Mouse (Mus musculus) neural tube, embryonic 12.5 days (tissue): Measurements from ENCODE around the gene Nfam1. TPM values are rescaled to one million over a fixed set of nuclear protein-coding genes. Genes with fewer than 3 reads are reported as not detected.

ENCODE experiments used
- ATAC-seq: fragments of 200-750 bp; cut with Nextera tagmentation; 2 replicates; pipeline ENCODE4 v1.8.0; 2017; ENCODE audit warnings: low read depth, mild to moderate bottlenecking, moderate TSS enrichment, moderate library complexity; ENCODE audit not compliant: low FRiP score
- H3K27ac ChIP-seq: fragments of 300-500 bp; sonication (generic); 2 replicates; pipeline ENCODE4 v1.5.1; 2016
- H3K27me3 ChIP-seq: fragments of 300-500 bp; sonication (generic); replicated peaks from 2 replicates; pipeline ENCODE4 v1.6.1; 2016; ENCODE audit warnings: mild to moderate bottlenecking
- H3K36me3 ChIP-seq: fragments of 300-500 bp; sonication (generic); 2 replicates; pipeline ENCODE4 v1.6.1; 2016; ENCODE audit warnings: mild to moderate bottlenecking
- H3K4me1 ChIP-seq: fragments of 300-500 bp; sonication (generic); 2 replicates; pipeline ENCODE4 v1.6.1; 2016
- H3K4me2 ChIP-seq: fragments of 300-500 bp; sonication (generic); replicated peaks from 2 replicates; pipeline ENCODE4 v1.6.1; 2016; ENCODE audit warnings: mild to moderate bottlenecking
- H3K4me3 ChIP-seq: fragments of 300-500 bp; sonication (generic); 2 replicates; pipeline ENCODE4 v1.5.1; 2016
- H3K9ac ChIP-seq: fragments of 300-500 bp; sonication (generic); 2 replicates; pipeline ENCODE4 v1.6.1; 2016; ENCODE audit warnings: mild to moderate bottlenecking
- H3K9me3 ChIP-seq: fragments of 300-500 bp; sonication (generic); 2 replicates; pipeline ENCODE4 v1.6.1; 2016; ENCODE audit warnings: mild to moderate bottlenecking
- WGBS: fragments of 180-500 bp; shearing (Covaris S2); methylation state at CpG from one replicate; pipeline ENCODE4 v1.1.7; 2016; 5-methylcytosine and 5-hydroxymethylcytosine counted together
- polyA plus RNA-seq: library from polyadenylated mRNA; unstranded; fragments of >200 nt; fragmentation: Nextera tagmentation; extraction: Ambion mirVana; gene quantifications from 2 replicates; pipeline ENCODE4 v1.2.1, GENCODE M21; 2016

The Nfam1 gene
- polyA plus RNA-seq, 1 experiment from 2014 or later: 2.4 TPM

GRCm38 (mm10) chr15:83008761-83009423 lies 24.2 kb downstream of the Nfam1 start:
- H3K27ac ChIP-seq: no peak overlapping the region
- no peak overlapping the region for H3K9ac ChIP-seq
- ATAC-seq: no peak
- no peak overlapping the region for H3K4me3 ChIP-seq
- WGBS: 74% methylated on average over 13 of the region's 13 CpGs
- H3K9me3 ChIP-seq: no peaks in the 10 kb centered on the region
- peaks cover 46% of the 10 kb centered on the region for H3K27me3 ChIP-seq
- no peak overlapping the region for H3K4me2 ChIP-seq
- H3K4me1 ChIP-seq: peaks cover 31% of the 10 kb centered on the region
- H3K36me3 ChIP-seq: no peaks in the 10 kb centered on the region

- WGBS: 52% methylated on average over 15 of the region's 15 CpGs
- peaks cover 32% of the 10 kb centered on the region for H3K27me3 ChIP-seq
- ATAC-seq: no peak
Observed at GRCm38 (mm10) chr15:83007346-83007920, 25.7 kb downstream of the Nfam1 start.

GRCm38 (mm10) chr15:83002665-83003548 lies 30.2 kb downstream of the Nfam1 start:
- peak; percentile 81 for ATAC-seq
- Histone ChIP-seq H3K9me3 (no peaks in the 10 kb centered on the region), H3K4me1 (peaks cover 18% of the 10 kb centered on the region), H3K36me3 (no peaks in the 10 kb centered on the region), H3K9ac (no peak overlapping the region), H3K4me3 (no peak overlapping the region), H3K27ac (no peak overlapping the region), H3K4me2 (no peak overlapping the region), H3K27me3 (peaks cover 25% of the 10 kb centered on the region)
- 41% methylated on average over 12 of the region's 12 CpGs for WGBS

More at GRCm38 (mm10) chr15:83007346-83007920, 25.7 kb downstream of the Nfam1 start:
- no peaks in the 10 kb centered on the region for H3K36me3 ChIP-seq
- H3K9ac ChIP-seq: no peak overlapping the region
- H3K4me2 ChIP-seq: no peak overlapping the region
- H3K27ac ChIP-seq: no peak overlapping the region
- no peak overlapping the region for H3K4me3 ChIP-seq
- peaks cover 33% of the 10 kb centered on the region for H3K4me1 ChIP-seq
- H3K9me3 ChIP-seq: no peaks in the 10 kb centered on the region

- Histone ChIP-seq H3K4me2 (no peak overlapping the region), H3K27ac (no peak overlapping the region), H3K4me1 (peaks cover 23% of the 10 kb centered on the region), H3K27me3 (peaks cover 30% of the 10 kb centered on the region), H3K9me3 (no peaks in the 10 kb centered on the region), H3K4me3 (no peak overlapping the region), H3K9ac (no peak overlapping the region), H3K36me3 (no peaks in the 10 kb centered on the region)
- no peak for ATAC-seq
- 85% methylated on average over 6 of the region's 6 CpGs for WGBS
Observed at GRCm38 (mm10) chr15:82998811-82999221, 34.3 kb downstream of the Nfam1 start.

- no peaks in the 10 kb centered on the region for H3K9me3 ChIP-seq
- no peak overlapping the region for H3K27ac ChIP-seq
- H3K36me3 ChIP-seq: no peaks in the 10 kb centered on the region
- H3K4me1 ChIP-seq: peaks cover 19% of the 10 kb centered on the region; the same call in 1 of the 2 replicates
- no peak overlapping the region for H3K4me2 ChIP-seq
- H3K4me3 ChIP-seq: no peak overlapping the region
- H3K9ac ChIP-seq: no peak overlapping the region
- ATAC-seq: no peak
- peaks cover 32% of the 10 kb centered on the region for H3K27me3 ChIP-seq
Observed at GRCm38 (mm10) chr15:82996431-82996830, 36.7 kb downstream of the Nfam1 start.

GRCm38 (mm10) chr15:82995239-82995638 lies 37.9 kb downstream of the Nfam1 start:
- H3K27me3 ChIP-seq: peaks cover 32% of the 10 kb centered on the region
- no peak overlapping the region for H3K4me3 ChIP-seq
- no peak for ATAC-seq
- H3K4me2 ChIP-seq: no peak overlapping the region
- no peaks in the 10 kb centered on the region for H3K9me3 ChIP-seq
- WGBS: 60% methylated on average over 7 of the region's 7 CpGs
- peaks cover 20% of the 10 kb centered on the region; the same call in 1 of the 2 replicates for H3K4me1 ChIP-seq
- H3K9ac ChIP-seq: no peak overlapping the region
- H3K36me3 ChIP-seq: no peaks in the 10 kb centered on the region
- no peak overlapping the region for H3K27ac ChIP-seq

GRCm38 (mm10) chr15:82992911-82993310 lies 40.2 kb downstream of the Nfam1 start:
- H3K27ac ChIP-seq: no peak overlapping the region
- no peaks in the 10 kb centered on the region for H3K9me3 ChIP-seq
- H3K4me2 ChIP-seq: no peak overlapping the region
- H3K4me3 ChIP-seq: no peak overlapping the region
- no peaks in the 10 kb centered on the region for H3K36me3 ChIP-seq
- no peak for ATAC-seq
- H3K9ac ChIP-seq: no peak overlapping the region
- 45% methylated on average over 9 of the region's 9 CpGs for WGBS
- peaks cover 24% of the 10 kb centered on the region for H3K27me3 ChIP-seq
- H3K4me1 ChIP-seq: peaks cover 38% of the 10 kb centered on the region

- no peak overlapping the region for H3K4me2 ChIP-seq
- H3K36me3 ChIP-seq: no peaks in the 10 kb centered on the region
- ATAC-seq: no peak
- 65% methylated on average over 13 of the region's 13 CpGs for WGBS
- peaks cover 42% of the 10 kb centered on the region for H3K4me1 ChIP-seq
- H3K9me3 ChIP-seq: no peaks in the 10 kb centered on the region
- H3K9ac ChIP-seq: no peak overlapping the region
- H3K4me3 ChIP-seq: no peak overlapping the region
- H3K27ac ChIP-seq: no peak overlapping the region
- H3K27me3 ChIP-seq: peaks cover 25% of the 10 kb centered on the region
Observed at GRCm38 (mm10) chr15:82992079-82992783, 40.9 kb downstream of the Nfam1 start.

GRCm38 (mm10) chr15:82989190-82989704 lies 43.9 kb downstream of the Nfam1 start:
- peaks cover 53% of the 10 kb centered on the region for H3K4me1 ChIP-seq
- H3K27me3 ChIP-seq: peaks cover 46% of the 10 kb centered on the region
- H3K9me3 ChIP-seq: no peaks in the 10 kb centered on the region
- H3K36me3 ChIP-seq: no peaks in the 10 kb centered on the region
- H3K9ac ChIP-seq: no peak overlapping the region
- ATAC-seq: no peak
- no peak overlapping the region for H3K27ac ChIP-seq
- WGBS: 42% methylated on average over 6 of the region's 6 CpGs
- no peak overlapping the region for H3K4me3 ChIP-seq
- no peak overlapping the region; the same call in 1 of the 2 replicates for H3K4me2 ChIP-seq

GRCm38 (mm10) chr15:82987732-82988112 lies 45.4 kb downstream of the Nfam1 start, which contains the start of gene Tcf20:
Gene Tcf20 (minus strand): TSS chr15:82987872.
- Histone ChIP-seq H3K4me3 (peak within 1 kb of the TSS; percentile 43), H3K9ac (peak within 1 kb of the TSS; percentile 46; the same call in 1 of the 2 replicates), H3K9me3 (no peaks in the 10 kb centered on the region), H3K27ac (no peak within 1 kb of the TSS; the same call in 1 of the 2 replicates), H3K4me2 (peak within 1 kb of the TSS; percentile 74), H3K27me3 (peaks cover 44% of the 10 kb centered on the region), H3K36me3 (no peaks in the 10 kb centered on the region), H3K4me1 (peaks cover 65% of the 10 kb centered on the region)
- ATAC-seq: peak; percentile 73
- under 1% methylated on average over 20 of the region's 20 CpGs for WGBS

GRCm38 (mm10) chr15:82987014-82987731 lies 45.9 kb downstream of the Nfam1 start:
- no peak for ATAC-seq
- Histone ChIP-seq H3K9ac (peak overlapping the region; percentile 46; the same call in 1 of the 2 replicates), H3K9me3 (no peaks in the 10 kb centered on the region), H3K4me2 (peak overlapping the region; percentile 74), H3K27ac (no peak overlapping the region), H3K36me3 (no peaks in the 10 kb centered on the region), H3K27me3 (peaks cover 47% of the 10 kb centered on the region), H3K4me3 (peak overlapping the region; percentile 43), H3K4me1 (peaks cover 64% of the 10 kb centered on the region)
- under 1% methylated on average over 38 of the region's 38 CpGs for WGBS
